Mouse (Mus musculus) CD4-positive helper T cell, adult 2 months (primary cell): ENCODE data around the gene Wdr20.

Experiments used
- DNase-seq: peaks from one replicate; pipeline ENCODE4 v3.0.0-alpha.2; 2012; ENCODE audit warnings: low read depth, missing footprints, low spot score

The Wdr20 gene

DNA sequence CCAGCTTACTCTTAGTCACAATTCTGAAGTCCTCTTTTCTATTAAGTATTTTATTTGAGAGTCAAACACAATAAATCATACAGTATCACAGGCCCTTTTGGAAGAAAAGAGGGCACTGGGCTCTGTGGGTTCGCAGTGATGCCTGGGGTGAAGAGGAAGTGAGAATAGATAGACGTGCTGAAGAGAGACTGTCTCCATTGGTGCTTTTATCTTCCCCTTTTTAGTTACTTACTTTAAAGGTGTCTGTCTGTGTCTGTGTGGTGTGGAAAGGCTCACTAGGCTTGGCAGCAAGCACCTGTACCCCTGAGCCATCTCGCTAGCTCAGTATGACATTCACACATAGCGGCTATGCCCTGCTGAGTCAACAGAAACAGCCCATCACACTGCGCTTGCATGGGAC is 40.1 kb downstream of the Wdr20 start:
- DNase-seq, result no peak

DNA sequence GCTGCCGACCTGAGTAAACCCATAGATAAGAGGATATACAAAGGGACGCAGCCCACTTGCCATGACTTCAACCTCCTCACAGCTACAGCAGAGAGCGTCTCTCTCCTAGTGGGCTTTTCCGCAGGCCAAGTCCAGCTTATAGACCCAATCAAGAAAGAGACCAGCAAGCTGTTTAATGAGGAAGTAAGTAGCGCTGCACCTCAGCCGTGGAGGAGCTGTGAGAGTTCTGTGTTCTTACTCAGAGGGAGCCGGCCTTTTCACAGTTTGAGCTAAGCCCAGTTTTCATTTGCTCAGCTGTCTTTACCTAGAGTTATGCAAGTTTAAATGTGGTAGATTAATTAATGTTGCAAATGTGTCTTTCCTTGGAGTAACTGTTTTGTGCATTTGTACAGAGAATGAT is 41.6 kb downstream of the Wdr20 start:
- no peak for DNase-seq

DNA sequence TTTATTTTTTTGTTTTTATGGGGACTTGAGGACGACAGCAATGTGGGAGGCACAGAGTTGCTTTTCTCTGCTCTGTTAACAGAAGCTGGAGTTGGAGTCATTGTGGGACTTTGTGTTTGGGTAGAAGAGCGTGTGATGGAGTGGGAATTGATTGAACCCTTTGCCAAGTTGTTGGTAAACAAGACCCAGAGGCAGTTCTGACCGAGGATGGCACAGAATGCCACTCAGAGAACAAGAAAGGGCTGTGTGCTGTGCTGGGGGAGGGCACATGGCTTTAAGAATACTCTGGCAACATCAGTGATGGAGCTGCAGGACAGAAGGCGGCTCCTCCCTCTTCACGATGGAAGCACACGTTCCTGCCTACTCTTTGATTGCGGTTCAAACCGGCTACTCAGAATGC is 43.4 kb downstream of the Wdr20 start:
- DNase-seq, result no peak

DNA sequence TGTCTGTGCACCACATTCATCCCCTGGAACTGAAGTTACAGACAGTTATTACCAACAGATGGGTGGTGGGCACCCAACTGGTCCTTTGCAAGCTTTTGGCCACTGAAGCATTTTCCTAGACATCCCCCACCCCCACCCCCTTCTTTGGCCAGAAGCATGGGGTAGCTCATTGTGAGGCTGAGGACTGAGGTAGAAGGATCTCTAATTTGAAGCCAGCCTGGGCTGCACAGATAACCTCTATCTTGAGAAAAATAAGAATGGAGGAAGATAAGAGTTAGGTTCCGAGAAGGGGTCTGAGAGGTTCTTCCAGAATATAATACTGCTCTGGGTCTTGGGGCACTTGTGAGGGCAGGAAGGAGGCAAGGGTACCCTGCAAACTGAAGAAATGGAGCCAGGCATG is 44.5 kb downstream of the Wdr20 start:
- DNase-seq, result no peak

DNA sequence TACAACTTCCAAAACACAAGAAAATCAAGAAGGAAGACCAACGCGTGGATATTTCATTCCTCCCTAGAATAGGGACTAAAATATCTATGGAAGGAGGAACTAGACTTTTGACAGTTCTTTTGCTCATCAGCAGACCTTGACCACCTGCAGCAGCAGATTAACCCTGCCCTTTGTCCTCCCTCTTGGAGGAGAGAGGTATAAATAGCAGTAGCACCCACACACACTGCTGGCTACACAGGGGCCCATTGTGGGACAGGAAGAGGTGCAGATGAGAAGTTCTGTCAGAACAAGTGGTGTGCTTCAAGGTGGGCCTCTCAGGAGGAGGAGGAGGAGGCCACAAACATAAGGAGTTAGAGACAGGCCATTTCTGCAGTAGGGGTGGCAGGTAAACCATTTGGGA is 46.5 kb downstream of the Wdr20 start:
- no peak for DNase-seq

DNA sequence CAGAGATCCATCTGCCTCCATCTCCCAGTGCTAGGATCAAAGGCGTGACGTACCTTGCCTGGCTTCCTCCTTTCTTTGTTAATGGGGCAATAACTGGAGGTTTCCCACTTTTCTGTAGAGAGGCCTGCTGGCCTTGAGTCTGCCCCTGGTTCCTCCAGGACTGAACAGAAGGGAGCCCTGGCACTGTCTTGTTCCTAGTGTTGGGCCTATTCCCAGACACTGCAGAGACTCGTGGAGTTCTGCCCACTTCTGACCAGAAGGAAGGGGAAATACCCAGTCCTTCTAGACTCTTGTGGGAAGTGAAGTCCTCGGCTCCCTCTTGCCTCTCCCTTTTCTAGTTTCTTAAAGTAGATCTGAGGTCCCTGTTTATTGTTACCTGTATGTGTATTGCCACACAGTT is 48.5 kb downstream of the Wdr20 start:
- DNase-seq, result no peak

DNA sequence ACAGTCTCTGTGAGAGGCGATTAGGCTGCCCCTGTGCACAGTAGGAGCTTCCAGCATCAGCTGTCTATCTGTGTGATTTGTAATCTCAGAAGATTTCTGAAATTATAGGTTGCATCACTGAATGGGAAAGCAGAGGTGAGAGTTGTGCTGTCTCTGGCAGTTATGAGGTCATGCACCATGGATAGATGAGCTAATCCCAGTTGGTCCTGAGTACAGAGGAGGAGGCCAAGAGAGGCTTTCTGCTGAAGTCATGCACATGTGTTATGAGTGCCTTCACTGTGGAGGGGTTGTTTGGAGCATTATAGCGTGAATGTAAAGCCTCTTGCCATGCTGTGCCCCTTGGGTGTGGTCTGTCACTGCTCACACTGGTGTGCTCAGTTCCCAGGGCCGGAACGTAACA is 52.8 kb downstream of the Wdr20 start:
- no peak for DNase-seq

DNA sequence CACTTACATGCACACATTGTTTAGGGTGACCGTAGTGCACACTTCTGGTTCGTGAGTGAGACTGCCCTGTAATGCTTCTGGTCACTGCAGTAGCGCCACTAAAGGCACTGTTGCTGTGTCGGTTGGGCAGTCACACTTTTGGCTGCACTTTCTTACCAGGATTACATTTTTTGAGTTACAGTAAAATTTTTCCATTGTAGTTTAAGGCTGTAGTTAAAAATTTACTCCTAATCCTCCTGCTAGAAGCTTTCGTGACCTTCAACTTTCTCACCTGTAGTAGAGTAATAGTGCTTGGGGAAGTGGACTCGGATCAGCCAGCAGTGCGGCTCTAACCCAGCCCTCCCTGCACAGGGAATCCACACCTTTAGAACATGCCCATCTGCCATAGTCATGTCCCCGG is 53.3 kb downstream of the Wdr20 start:
- no peak for DNase-seq

DNA sequence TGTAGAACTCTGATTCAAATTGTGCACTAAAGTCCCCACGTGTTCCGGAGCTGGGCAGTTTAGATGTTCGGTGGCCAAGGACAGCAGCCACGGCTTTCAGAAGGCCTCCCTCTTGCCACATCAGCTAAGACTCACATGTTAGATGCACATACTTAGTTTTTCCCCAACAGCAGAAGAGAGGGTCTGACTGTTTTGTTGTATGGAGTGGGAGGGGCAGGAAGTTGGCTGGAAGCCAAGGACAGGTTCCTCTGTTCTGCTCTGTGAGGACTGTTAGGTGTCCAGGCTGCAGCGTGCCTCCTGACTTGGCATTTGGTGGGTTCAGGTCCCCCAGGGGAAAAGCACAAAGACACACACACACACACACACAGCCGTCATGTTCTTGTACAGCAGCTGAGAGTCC is 57.3 kb downstream of the Wdr20 start:
- DNase-seq, result no peak

DNA sequence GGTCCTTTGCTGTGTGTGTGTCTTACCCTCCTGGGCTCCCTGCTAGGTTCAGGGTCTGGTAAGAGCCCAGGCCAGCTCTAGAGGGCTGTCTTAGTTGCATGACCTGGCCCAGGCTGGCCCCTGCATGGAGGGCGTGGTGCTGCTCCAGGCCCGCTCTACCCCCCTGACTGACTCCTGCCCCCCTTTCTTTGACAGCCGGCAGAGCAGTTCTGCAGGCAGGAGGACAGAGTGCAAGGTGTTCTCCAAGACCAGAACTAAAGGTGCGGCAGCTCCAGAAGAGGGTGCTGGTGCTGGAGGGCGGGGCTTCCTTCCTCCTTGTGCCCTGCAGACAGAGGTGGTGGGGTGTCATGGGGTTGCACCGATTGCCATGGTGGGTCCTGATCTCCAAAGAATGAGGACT is 59.0 kb downstream of the Wdr20 start:
- DNase-seq, result no peak

DNA sequence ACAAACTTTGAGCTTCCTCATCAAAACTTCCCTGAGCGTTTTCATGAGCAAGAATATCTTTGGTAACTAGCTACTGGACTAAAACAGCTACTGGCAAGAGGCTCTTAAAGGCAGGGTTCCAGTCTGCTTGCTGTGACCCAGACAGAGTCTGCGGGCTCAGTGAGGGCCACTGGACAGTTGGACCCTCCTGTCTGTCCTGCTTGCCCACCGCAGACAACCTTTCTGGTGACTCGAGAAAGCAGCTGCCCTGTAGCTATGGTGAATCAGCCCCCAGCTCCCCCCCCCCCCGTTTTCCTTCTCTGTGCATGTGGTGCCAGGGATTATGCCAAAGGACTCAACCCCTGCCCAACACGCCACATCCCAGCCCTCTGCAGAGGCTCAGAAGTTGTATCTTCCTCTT is 59.5 kb downstream of the Wdr20 start:
- DNase-seq, result no peak

DNA sequence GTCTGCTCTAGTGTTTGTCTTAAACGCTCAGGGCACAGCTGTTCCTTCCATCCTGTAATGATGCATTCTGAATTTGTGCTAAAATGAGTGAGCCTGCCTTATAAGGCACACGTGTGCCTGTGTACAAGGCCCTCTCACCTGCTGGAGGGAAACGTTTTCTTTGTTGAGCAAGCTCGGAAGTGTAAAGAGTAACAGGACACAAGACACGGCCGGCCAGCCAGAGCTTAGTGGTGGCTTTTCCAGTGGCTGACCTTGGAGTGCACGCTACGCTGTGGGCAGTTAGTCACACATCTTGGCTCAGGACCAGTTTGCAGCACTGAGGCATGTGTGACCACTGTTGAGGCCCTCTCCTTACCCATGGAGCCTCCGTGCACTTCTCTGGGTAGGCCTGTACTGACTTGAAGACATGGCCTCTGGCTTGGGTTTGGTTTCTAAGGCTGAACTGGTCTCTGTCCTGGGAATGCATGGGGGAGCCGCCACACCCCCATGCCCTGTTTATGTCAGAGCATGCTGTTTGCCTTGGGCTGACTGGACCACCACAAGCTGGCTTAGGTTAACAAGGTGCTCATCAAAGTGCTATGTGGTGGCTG is 60.2 kb downstream of the Wdr20 start:
- no peak for DNase-seq

DNA sequence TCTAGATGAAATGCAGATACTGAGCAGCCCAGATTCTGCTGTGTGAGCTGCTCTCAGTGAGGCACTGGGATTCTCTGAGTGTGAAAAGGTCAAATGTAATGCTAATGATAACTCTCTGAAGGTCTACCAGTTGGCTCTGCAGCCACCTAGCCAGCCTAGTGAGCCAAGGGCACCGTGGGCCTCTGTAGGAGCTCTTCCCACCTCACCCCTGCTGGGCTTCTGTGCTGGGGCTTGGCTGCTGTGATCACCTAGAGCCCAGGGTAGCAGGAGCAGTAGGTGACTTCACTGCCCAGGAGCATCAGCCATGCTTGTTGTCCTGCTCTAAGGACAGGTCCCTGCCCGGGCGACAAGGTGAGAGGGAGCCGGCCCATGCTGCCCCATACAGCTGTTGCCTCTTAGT is 61.5 kb downstream of the Wdr20 start:
- no peak for DNase-seq

DNA sequence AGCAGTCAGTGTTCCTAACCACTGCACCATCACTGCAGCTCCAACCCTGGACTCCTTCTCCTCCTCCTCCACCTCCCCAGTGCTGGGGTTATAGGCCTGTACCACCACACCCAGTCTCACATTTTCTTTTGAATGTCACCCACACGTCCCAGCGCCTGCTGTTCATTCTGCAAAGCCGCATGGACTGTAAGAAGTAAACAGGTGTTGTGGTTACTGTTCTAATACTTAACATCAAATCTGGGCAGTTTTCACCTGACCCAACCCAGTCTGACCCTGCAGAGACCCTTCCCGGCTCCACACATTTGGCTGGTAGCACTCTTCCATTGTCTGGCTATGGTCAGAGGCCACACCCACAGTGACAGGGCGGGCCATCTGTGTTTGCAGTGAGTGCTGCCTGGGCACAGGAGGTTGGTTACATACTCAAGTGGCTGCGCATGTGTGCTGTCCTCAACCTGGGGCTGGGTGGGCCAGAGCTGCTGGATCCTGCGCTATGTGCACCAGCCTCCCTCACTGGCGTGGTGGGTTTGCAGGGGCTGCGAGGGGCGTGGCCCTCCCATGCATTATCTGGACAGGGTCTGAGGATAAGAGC is 64.2 kb downstream of the Wdr20 start:
- no peak for DNase-seq

DNA sequence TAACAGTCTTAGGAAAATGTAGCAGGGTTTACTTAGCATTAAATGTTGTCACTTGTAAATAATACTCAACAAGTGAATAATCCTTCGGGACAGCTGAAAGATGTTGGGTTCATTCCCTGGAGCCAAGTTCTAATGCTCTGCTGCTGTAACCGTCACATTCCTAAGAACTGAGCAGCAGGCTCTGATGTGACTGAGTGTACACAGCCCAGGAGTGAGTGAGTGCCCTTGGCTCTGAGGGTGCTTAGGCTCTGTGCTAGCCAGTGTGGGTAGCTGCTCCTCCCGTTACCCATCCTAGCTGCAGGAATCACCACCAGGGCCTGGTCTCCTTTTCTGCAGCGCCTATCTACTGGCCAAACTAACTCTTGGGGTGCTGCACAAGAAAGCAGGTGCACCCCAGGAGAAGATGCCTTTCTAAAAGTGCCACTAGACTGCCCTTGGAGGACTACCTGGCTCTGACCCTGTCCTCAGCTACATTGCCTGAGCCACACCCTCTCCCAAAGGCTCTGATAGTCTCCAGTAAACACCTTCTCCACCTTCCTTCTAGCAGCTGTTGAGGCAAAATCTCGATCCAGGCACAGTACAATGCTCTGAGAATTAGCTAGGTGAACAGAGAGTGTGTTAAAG is 65.0 kb downstream of the Wdr20 start:
- no peak for DNase-seq

DNA sequence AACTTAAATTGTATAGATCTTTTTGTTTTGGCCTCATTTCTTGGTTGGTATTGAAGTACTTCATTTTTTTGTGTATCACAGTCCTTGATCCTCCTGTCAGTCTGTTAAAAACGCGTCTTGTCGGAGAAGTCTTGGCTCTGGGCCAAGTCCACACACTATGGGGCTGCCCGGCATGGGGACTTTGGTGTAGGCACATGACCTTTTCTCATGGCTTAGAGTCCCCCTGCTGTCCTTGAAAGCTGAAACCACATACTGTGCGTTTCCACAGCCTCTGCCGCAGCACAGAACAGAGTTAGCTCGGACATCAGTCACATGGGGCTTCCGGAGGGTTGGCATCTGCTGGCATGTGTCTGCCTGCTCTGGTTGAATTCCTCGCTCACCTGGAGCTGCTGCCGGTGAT is 66.5 kb downstream of the Wdr20 start:
- no peak for DNase-seq

DNA sequence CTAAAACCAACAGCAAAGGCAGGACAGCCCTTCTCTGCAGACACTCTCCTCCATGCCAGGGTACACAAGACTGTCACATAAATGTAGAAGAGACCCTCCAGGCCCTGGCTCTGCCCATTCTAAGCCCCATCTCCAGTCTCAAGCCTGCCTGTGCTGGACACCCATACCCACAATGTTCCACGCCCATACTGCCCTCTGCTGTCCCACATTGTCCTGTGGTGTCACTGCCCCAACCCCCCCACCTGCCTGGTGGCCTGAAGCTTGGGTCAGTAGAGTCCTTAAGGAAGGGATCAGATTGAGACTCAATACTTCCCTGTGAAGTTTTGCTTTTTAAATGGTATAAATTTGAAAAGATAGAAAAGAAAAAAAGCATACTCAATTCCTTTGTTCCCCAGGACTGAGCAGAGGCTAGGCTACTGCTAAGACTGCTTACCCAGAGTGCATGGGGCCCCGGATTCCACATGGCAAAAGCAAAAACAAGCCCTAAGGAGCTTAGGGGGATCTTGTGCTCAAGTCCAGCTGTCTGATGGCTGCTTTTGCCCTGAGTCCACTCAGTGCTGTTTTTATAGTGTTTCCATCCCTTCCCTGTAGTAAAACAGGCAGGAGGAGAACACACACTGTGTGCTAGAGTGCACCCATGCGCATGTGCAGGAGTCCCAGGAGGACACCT is 68.7 kb downstream of the Wdr20 start:
- no peak for DNase-seq

DNA sequence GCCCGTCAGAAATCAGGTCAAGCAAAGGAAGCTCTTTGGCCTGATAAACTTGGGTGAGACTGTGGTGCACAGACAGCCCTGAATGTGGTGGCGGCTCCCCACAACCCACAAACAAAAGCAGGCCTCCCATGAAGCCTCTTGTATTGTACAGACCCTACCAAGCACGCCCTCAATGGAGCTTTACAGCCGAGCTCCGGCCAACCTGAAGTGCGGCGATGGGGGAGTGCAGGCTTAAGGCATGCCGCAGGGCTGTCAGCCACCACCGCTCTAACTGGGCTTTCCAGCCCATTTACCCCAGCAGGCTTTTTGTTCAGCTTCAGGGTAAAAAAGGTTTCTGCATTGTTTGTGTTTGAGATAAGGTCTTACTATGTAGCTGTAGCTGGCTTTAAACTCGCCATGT is 70.7 kb downstream of the Wdr20 start:
- no peak for DNase-seq

DNA sequence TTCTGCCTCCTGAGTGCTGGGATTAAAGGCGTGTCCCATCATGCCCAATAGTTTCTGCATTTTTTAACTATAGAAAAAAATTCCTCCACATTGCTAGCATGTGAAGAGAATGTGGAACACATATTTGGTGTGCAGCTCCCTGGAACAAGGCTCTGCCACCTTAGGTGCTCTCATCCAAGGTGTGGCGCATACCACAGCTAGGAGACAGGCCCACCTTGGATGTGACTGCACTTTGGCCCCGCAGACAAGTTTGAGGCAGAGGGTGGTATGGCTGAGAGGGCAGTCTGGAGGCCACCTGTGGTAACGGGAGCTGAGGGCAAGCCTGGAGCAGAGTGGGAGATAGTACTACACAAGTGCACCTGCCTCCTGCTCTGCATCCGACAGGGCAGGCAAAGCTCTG is 71.1 kb downstream of the Wdr20 start:
- no peak for DNase-seq

DNA sequence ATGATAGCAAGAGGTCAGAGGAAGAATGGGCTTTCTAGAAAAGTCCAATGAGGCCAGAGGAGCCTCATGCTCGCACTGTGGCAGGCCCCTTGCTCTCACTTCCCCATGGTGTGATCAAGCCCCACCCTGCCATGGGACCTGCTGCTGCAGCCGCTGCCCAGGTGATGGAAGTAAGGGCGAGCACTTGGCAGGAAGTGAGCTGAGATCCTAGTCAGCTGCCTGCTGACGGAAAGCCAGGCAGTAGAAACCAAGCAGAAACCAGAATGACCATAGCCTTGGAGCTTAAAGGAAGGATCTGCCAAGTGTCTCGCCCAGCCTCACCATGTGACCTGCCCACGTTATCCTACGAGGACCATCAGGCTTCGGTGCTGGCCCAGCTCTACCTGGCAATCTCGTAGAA is 75.4 kb downstream of the Wdr20 start:
- no peak for DNase-seq

DNA sequence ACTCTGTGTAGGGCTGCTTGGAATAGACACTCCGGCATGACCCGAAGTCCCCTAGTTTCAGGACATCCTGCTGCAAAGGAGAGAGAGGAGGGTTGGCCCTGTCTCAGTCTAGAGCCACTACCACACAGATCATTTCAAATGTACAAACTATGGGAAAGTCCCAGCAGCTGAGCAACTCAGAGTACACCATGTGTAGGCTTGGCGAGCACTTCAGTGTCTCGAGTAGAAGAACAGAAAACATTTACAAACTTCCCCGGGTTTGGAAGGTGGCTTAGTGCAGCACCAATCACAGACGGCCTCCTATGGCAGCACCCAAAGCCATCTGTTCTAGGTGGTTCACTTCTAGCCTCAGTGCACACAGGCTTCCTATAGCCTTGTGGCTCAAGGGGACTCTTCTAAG is 75.9 kb downstream of the Wdr20 start:
- DNase-seq, result no peak

DNA sequence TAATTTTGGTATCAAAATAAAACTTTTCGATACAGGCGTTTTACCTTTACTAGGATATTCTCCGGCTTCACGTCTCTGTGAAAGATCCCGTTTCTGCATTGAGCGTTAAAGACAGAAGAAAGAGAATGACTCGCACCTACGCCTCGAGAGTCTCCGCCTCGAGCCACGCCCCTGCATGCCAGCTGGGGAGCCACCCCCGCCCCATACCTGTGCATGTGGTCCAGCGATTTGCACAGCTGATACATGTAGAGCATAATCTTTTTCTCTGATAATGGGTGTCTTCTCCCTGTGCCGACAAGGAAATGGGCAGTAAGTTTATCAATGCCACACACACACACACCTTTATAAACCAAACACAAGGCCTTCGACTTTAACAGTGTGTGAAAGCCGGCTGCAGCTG is 77.2 kb downstream of the Wdr20 start:
- DNase-seq, result no peak

DNA sequence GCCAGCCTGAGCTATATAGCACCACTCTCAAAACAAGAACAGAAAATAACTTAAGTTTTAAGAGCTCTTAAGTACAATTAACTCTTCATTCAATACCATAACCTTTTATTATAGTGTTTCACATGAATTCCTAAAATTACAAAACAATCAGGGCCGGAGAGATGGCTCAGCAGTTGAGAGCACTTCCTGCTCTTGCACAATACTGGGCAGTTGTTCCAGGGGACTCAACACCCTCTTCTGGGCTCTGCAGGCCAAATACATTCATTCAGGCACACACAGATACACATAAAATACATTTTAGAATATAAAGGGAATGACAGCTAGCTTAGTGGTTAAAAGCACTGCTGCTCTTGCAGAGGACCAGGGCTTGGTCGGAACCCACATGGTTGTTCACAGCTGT is 79.1 kb downstream of the Wdr20 start:
- DNase-seq, result no peak
